ENCODE assay signal across 18 mouse cellular contexts in the genomic region with DNA sequence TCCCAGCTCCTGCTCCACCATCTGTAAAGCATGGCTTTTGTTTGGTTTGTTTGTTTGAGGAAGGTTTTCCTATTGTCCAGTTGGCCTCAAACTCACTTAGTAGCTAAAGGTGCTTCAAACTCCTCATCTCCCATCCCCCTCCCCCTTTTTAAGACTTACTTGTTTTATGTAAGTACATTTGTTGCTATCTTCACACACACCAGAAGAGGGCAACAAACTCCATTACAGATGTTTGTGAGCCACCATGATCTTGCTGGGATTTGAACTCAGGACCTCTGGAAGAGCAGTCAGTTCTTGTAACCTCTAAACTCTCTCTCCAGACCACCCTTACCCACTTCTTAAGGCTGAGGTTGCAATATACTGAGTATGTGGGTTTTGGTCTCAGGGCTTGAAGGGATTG. TPM values are rescaled to one million over a fixed set of nuclear protein-coding genes. Genes with fewer than 3 reads are reported as not detected.
A peak's percentile ranks its signal among the peaks of the same experiment; 100 is the strongest.
DNase-seq lines count a peak whose midpoint lies in the region; ATAC-seq and TF ChIP-seq lines count a peak whose summit lies in the region.
"Had no signal": no experiment of that assay in that cellular context is flagged by ENCODE, and none has a peak within 500 bp of the region (broad histone marks: within the 10 kb centered on the region; RNA-seq: fewer than 3 reads in every experiment).

No protein-coding gene starts in this region.

- TF ChIP-seq CTCF in left cerebral cortex, adult 2 months (IDR thresholded peaks at IDR 0.05) = peak; percentile 18
- no peak for TF ChIP-seq CTCF in brain, embryonic 14.5 days (IDR thresholded peaks at IDR 0.05; ENCODE audit: borderline replicate concordance, extremely low read depth, insufficient read depth, insufficient read length)

- intact Hi-C loops in left cerebral cortex, adult 2 months (cut with DNase I) = loop anchor here (5.0 kb wide), 1 partner anchor 99 kb away; a partner anchor contains a TSS
- intact Hi-C loops in left cerebral cortex, postnatal 36 days (cut with DNase I) = no loop called here

- no peaks in the 10 kb centered on the region for H3K9me3 ChIP-seq in heart, embryonic 12.5 days (replicated peaks)
- H3K9me3 ChIP-seq in forebrain, embryonic 16.5 days (ENCODE audit: control insufficient read depth, low read length) = no peaks in the 10 kb centered on the region
- H3K9me3 ChIP-seq: G1E; heart, embryonic 15.5 days; limb, embryonic 15.5 days had no signal

- DNase-seq in heart, adult 11 months = peak; percentile 43
- no peak for DNase-seq in left cerebral cortex, adult 2 months (ENCODE audit: extremely low spot score in 1 of 2, low spot score in 2 of 2)
- DNase-seq in left cerebral cortex, postnatal 36 days (ENCODE audit: low spot score in 2 of 2) = no peak
- peak; percentile 12 for DNase-seq in 416B (ENCODE audit: low read depth)
- peak; percentile 15 for DNase-seq in brain, embryonic 14.5 days (ENCODE audit: low read depth)
- no peak for DNase-seq in thymus, postnatal 4 days
- DNase-seq: cerebellum, postnatal 10 days; heart, adult 18-20 months; layer of hippocampus, postnatal 36 days; liver, postnatal 0 days; lung, postnatal 36 days; right cerebral cortex, postnatal 25 days had no signal

- no peak overlapping the region for H3K9ac ChIP-seq in heart, embryonic 12.5 days
- H3K9ac ChIP-seq in forebrain, embryonic 16.5 days (replicated peaks; ENCODE audit: low read depth, low read length) = no peak overlapping the region
- H3K9ac ChIP-seq: heart, embryonic 15.5 days; limb, embryonic 15.5 days; liver, postnatal 0 days had no signal

- no peak for ATAC-seq in heart, embryonic 12.5 days (ENCODE audit: insufficient number of reproducible peaks, low FRiP score)
- no peak for ATAC-seq in forebrain, embryonic 16.5 days
- ATAC-seq: inflammation-experienced regulatory T-cells, adult 6 months; liver, postnatal 0 days had no signal

- no peak overlapping the region for H3K27ac ChIP-seq in heart, embryonic 12.5 days (ENCODE audit: poor library complexity, severe bottlenecking)
- H3K27ac ChIP-seq in left cerebral cortex, adult 2 months = no peak overlapping the region
- H3K27ac ChIP-seq in forebrain, embryonic 16.5 days (ENCODE audit: low read length) = no peak overlapping the region
- H3K27ac ChIP-seq: heart, embryonic 15.5 days; limb, embryonic 15.5 days had no signal

- TF ChIP-seq POLR2A in brain, embryonic 14.5 days (IDR thresholded peaks at IDR 0.05; ENCODE audit: borderline replicate concordance, extremely low read depth, insufficient read depth, insufficient read length, poor library complexity, severe bottlenecking) = no peak

- H3K4me3 ChIP-seq in heart, embryonic 12.5 days = no peak overlapping the region
- no peak overlapping the region for H3K4me3 ChIP-seq in left cerebral cortex, adult 2 months
- no peak overlapping the region for H3K4me3 ChIP-seq in forebrain, embryonic 16.5 days (replicated peaks; ENCODE audit: low read length)
- H3K4me3 ChIP-seq: heart, embryonic 15.5 days; limb, embryonic 15.5 days had no signal

- H3K4me1 ChIP-seq in heart, embryonic 12.5 days (replicated peaks) = peaks cover 15% of the 10 kb centered on the region
- H3K4me1 ChIP-seq in forebrain, embryonic 16.5 days (replicated peaks; ENCODE audit: control insufficient read depth, insufficient read depth, low read length) = peaks cover 19% of the 10 kb centered on the region

- no peaks in the 10 kb centered on the region for H3K36me3 ChIP-seq in heart, embryonic 12.5 days
- H3K36me3 ChIP-seq in forebrain, embryonic 16.5 days (ENCODE audit: control insufficient read depth, insufficient read depth) = no peaks in the 10 kb centered on the region
- H3K36me3 ChIP-seq: G1E; heart, embryonic 15.5 days; limb, embryonic 15.5 days had no signal

- H3K4me2 ChIP-seq in heart, embryonic 12.5 days = no peak overlapping the region
- no peak overlapping the region for H3K4me2 ChIP-seq in forebrain, embryonic 16.5 days (ENCODE audit: low read length)
- H3K4me2 ChIP-seq: heart, embryonic 15.5 days; limb, embryonic 15.5 days had no signal

- 0 out of 2 replicates have a peak, but pooled peaks cover 4% of the 10 kb centered on the region for H3K27me3 ChIP-seq in heart, embryonic 12.5 days (replicated peaks)
- no peaks in the 10 kb centered on the region for H3K27me3 ChIP-seq in forebrain, embryonic 16.5 days (replicated peaks; ENCODE audit: control insufficient read depth, insufficient read depth, low read length)
- H3K27me3 ChIP-seq: heart, embryonic 15.5 days had no signal

RNA-seq across cellular contexts. Expression of a gene that starts 42.0 kb away (rescaled TPM):
- 63.5 and 65.6 TPM in 2 replicates for polyA plus RNA-seq in heart, embryonic 12.5 days (2016; fragmentation: Nextera tagmentation; extraction: Ambion mirVana)
- 10 to 100 TPM; 25.9 to 27.0 TPM for total RNA-seq in left cerebral cortex, adult 2 months (2021)
- total RNA-seq in left cerebral cortex, postnatal 36 days (2021) = 10 to 100 TPM; 24.9 to 28.6 TPM
- 33.5 and 37.0 TPM in 2 replicates for polyA plus RNA-seq in brain, embryonic 14.5 days (2012; rRNA removed)
- 69.1 and 70.3 TPM in 2 replicates for polyA plus RNA-seq in forebrain, embryonic 16.5 days (2015; fragmentation: Nextera tagmentation; extraction: Ambion mirVana)

RNA-seq across cellular contexts. Expression of a gene that starts 42.5 kb away (rescaled TPM):
- 1.1 and 1.5 TPM in 2 replicates for polyA plus RNA-seq in heart, embryonic 12.5 days (2016; fragmentation: Nextera tagmentation; extraction: Ambion mirVana)
- total RNA-seq in left cerebral cortex, adult 2 months (2021) = 1 to 10 TPM; 3.7 to 4.3 TPM
- 1 to 10 TPM; 3.4 to 3.9 TPM for total RNA-seq in left cerebral cortex, postnatal 36 days (2021)
- 4.1 and 6.1 TPM in 2 replicates for polyA plus RNA-seq in brain, embryonic 14.5 days (2012; rRNA removed)
- polyA plus RNA-seq in forebrain, embryonic 16.5 days (2015; fragmentation: Nextera tagmentation; extraction: Ambion mirVana) = 3.9 and 4.5 TPM in 2 replicates

Comparison
In these comparisons a context has a peak if more than half of its experiments do, and no peak if none do; other contexts are left out.
1. DNase-seq: peak in heart, adult 11 months (single experiment), 416B (single experiment) and brain, embryonic 14.5 days (single experiment); none in left cerebral cortex, adult 2 months (0 of 2), left cerebral cortex, postnatal 36 days (0 of 2) and thymus, postnatal 4 days (single experiment).